Mouse (Mus musculus): Measurements from ENCODE around the gene Tmem231.

DNA sequence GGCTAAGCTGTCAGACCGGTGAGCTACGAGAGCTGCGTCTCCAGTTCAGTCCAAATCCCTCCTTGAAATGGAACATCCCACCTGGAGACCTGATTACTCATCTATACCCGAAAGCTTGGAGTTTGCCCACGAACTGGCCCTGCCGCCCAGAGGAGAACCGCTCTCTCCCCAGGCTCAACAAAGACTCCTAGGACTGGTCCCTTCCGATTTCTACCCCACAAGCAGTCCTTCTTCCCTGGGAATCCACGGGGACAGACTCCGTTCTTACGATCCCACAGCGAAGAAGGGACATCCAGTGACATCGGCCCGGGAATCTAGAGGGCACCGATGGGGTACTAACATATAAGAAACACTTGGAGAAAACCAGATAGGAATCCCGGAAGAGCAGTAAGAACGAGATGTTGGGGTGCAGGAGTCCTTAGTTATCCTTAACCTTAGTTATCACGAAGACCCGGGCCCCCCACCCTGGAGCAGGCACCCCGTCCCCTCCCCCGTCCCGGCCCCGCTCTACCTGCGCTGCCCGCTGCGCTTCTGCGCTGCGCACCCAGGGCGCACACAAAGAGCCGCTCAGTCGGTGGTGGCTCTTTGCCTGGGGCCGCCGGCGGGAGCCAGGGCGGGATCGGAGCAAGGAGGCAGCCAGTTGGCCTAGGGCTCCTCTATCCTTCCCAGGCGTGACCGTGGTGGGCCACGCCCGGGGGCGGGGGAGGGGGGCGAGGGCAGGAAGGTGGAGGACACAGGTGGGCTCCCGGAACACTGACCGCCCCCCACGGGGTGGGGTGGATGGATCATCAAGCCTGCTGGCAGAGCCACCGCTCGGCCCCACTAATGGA lies 23.8 kb downstream of the Tmem231 start, which contains the start of gene Chst5:
- TF ChIP-seq SRF (IDR thresholded peaks at IDR 0.05; ENCODE audit: control insufficient read depth, insufficient read length, low read depth) (no peak), USF1 (IDR thresholded peaks at IDR 0.05; ENCODE audit: low read depth) (no peak), POLR2A (IDR thresholded peaks at IDR 0.05; ENCODE audit: insufficient read length, low read depth) (no peak), MYOD1 (IDR thresholded peaks at IDR 0.05; ENCODE audit: control insufficient read depth in 1 of 3, insufficient read length in 2 of 3, low read depth in 2 of 3) (no peak), E2F4 (IDR thresholded peaks at IDR 0.05; ENCODE audit: insufficient read depth) (no peak), TCF12 (IDR thresholded peaks at IDR 0.05; ENCODE audit: insufficient read depth, poor library complexity, severe bottlenecking) (no peak)

All from myocyte (in vitro differentiated cells).